Mouse (Mus musculus) heart, adult 2 months (tissue): Measurements from ENCODE around the gene Strn.

ENCODE experiments used
- CTCF ChIP-seq: fragments of 200-600 bp; IDR thresholded peaks from 2 replicates; pipeline ENCODE4 v1.8.1; 2022; ENCODE audit warnings: antibody characterized with exemption, mild to moderate bottlenecking, moderate library complexity
- EP300 ChIP-seq: fragments of 200-500 bp; IDR thresholded peaks from 2 replicates; pipeline ENCODE4 v1.6.1; 2011; ENCODE audit warnings: low read depth, low read length, control low read depth; ENCODE audit not compliant: insufficient read depth
- POLR2A ChIP-seq: fragments of 200-500 bp; IDR thresholded peaks from 2 replicates; pipeline ENCODE4 v1.6.1; 2011; ENCODE audit warnings: mild to moderate bottlenecking, low read depth, low read length, control low read depth; ENCODE audit not compliant: insufficient read depth

DNA sequence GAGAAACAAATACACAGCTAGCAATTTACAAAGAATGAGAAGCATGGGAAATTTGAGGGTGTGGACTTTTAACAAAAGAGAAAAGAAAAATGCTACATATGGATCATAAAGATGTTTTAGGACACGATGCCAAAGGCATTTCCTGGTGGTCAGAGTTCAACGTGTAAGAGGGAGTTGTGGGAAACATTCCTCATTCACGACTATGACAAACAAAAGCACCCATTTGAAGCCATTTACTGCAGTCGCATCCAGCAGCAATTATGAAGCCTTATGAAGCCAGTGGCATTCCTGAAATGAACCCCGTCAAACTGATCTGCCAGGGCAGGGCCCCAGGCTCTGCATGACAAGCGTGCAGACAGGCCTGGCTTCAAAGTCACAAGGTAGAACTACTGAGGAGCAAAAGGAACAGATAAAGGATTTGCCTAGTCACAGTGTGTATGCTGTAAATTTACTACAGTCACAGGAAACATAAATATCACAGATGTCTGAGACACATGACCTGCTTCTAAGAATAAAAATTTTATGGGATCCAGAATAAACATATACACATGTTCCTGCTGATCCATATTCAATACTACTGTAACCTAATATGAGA lies 12.4 kb downstream of the Strn start:
- TF ChIP-seq CTCF, result no peak
- TF ChIP-seq EP300, result no peak
- TF ChIP-seq POLR2A, result no peak
